Mouse (Mus musculus): ENCODE data around the gene Ncoa7. TPM values are rescaled to one million over a fixed set of nuclear protein-coding genes. Genes with fewer than 3 reads are reported as not detected.

The Ncoa7 gene
- 22.7 and 23.1 TPM in 2 replicates for polyA plus RNA-seq (2015; fragmentation: Nextera tagmentation; extraction: Ambion mirVana)

GRCm38 (mm10) chr10:30802681-30803586 is at the start of gene Ncoa7:
Gene Ncoa7 (minus strand): TSS chr10:30803326.
- peak; percentile 92 for ATAC-seq (ENCODE audit: low FRiP score)
- under 1% methylated on average over 88 of the region's 89 CpGs for WGBS
- H3K27me3 ChIP-seq (replicated peaks), result no peaks in the 10 kb centered on the region

GRCm38 (mm10) chr10:30845101-30845825 is 42.1 kb upstream of the Ncoa7 start:
- Histone ChIP-seq H3K27ac (replicated peaks) (no peak overlapping the region), H3K36me3 (no peaks in the 10 kb centered on the region), H3K4me2 (no peak overlapping the region), H3K9me3 (replicated peaks) (no peaks in the 10 kb centered on the region), H3K27me3 (replicated peaks) (peaks cover 29% of the 10 kb centered on the region), H3K4me3 (replicated peaks) (no peak overlapping the region), H3K4me1 (peaks cover 25% of the 10 kb centered on the region), H3K9ac (replicated peaks) (no peak overlapping the region)
- WGBS, result 17% methylated on average over 13 of the region's 13 CpGs
- no peak for ATAC-seq (ENCODE audit: low FRiP score)

More at GRCm38 (mm10) chr10:30802681-30803586, at the start of gene Ncoa7:
- peak within 1 kb of the TSS; percentile 89 for H3K9ac ChIP-seq (replicated peaks)
- H3K4me3 ChIP-seq (replicated peaks), result peak within 1 kb of the TSS; percentile 96
- no peaks in the 10 kb centered on the region for H3K36me3 ChIP-seq
- no peaks in the 10 kb centered on the region for H3K9me3 ChIP-seq (replicated peaks)
- H3K27ac ChIP-seq (replicated peaks), result peak within 1 kb of the TSS; percentile 98
- H3K4me1 ChIP-seq, result peaks cover 9% of the 10 kb centered on the region
- peak within 1 kb of the TSS; percentile 77 for H3K4me2 ChIP-seq

GRCm38 (mm10) chr10:30844191-30845010 is 41.3 kb upstream of the Ncoa7 start:
- Histone ChIP-seq H3K9ac (replicated peaks) (no peak overlapping the region), H3K36me3 (no peaks in the 10 kb centered on the region), H3K9me3 (replicated peaks) (no peaks in the 10 kb centered on the region), H3K4me3 (replicated peaks) (peak overlapping the region; percentile 73), H3K4me1 (peaks cover 25% of the 10 kb centered on the region), H3K27ac (replicated peaks) (peak overlapping the region; percentile 74), H3K4me2 (peak overlapping the region; percentile 82), H3K27me3 (replicated peaks) (peaks cover 29% of the 10 kb centered on the region)
- peak; percentile 1; the same call in 1 of the 2 replicates for ATAC-seq (ENCODE audit: low FRiP score)
- 2% methylated on average over 30 of the region's 30 CpGs for WGBS

GRCm38 (mm10) chr10:30843438-30844190 is 40.5 kb upstream of the Ncoa7 start:
- peak overlapping the region; percentile 82 for H3K4me2 ChIP-seq
- H3K27me3 ChIP-seq (replicated peaks), result peaks cover 29% of the 10 kb centered on the region
- no peaks in the 10 kb centered on the region for H3K36me3 ChIP-seq
- H3K9me3 ChIP-seq (replicated peaks), result no peaks in the 10 kb centered on the region
- peak overlapping the region; percentile 73 for H3K4me3 ChIP-seq (replicated peaks)
- H3K4me1 ChIP-seq, result peaks cover 25% of the 10 kb centered on the region
- WGBS, result 1% methylated on average over 21 of the region's 21 CpGs
- H3K9ac ChIP-seq (replicated peaks), result 0 out of 2 replicates have a peak overlapping the region, but pooled peaks have one; percentile 56
- ATAC-seq (ENCODE audit: low FRiP score), result peak; percentile 2; the same call in 1 of the 2 replicates
- peak overlapping the region; percentile 74 for H3K27ac ChIP-seq (replicated peaks)

GRCm38 (mm10) chr10:30842643-30843437 is 39.7 kb upstream of the Ncoa7 start, which contains the start of gene Hey2:
Gene Hey2 (minus strand): TSS chr10:30842801.
- Histone ChIP-seq H3K9ac (replicated peaks) (peak within 1 kb of the TSS; percentile 56), H3K27me3 (replicated peaks) (peaks cover 29% of the 10 kb centered on the region), H3K9me3 (replicated peaks) (no peaks in the 10 kb centered on the region), H3K27ac (replicated peaks) (peak within 1 kb of the TSS; percentile 82), H3K4me1 (peaks cover 25% of the 10 kb centered on the region), H3K4me2 (peak within 1 kb of the TSS; percentile 82), H3K4me3 (replicated peaks) (peak within 1 kb of the TSS; percentile 73), H3K36me3 (no peaks in the 10 kb centered on the region)
- under 1% methylated on average over 70 of the region's 70 CpGs for WGBS
- ATAC-seq (ENCODE audit: low FRiP score), result peak; percentile 99

GRCm38 (mm10) chr10:30842228-30842627 is 39.1 kb upstream of the Ncoa7 start:
- H3K27ac ChIP-seq (replicated peaks), result peak overlapping the region; percentile 82
- peak overlapping the region; percentile 73 for H3K4me3 ChIP-seq (replicated peaks)
- under 1% methylated on average over 29 of the region's 29 CpGs for WGBS
- H3K36me3 ChIP-seq, result no peaks in the 10 kb centered on the region
- peak; percentile 82 for ATAC-seq (ENCODE audit: low FRiP score)
- H3K27me3 ChIP-seq (replicated peaks), result peaks cover 29% of the 10 kb centered on the region
- H3K9me3 ChIP-seq (replicated peaks), result no peaks in the 10 kb centered on the region
- peak overlapping the region; percentile 56 for H3K9ac ChIP-seq (replicated peaks)
- peak overlapping the region; percentile 82 for H3K4me2 ChIP-seq
- H3K4me1 ChIP-seq, result peaks cover 25% of the 10 kb centered on the region

GRCm38 (mm10) chr10:30840824-30841223 is 37.7 kb upstream of the Ncoa7 start:
- no peaks in the 10 kb centered on the region for H3K9me3 ChIP-seq (replicated peaks)
- no peak overlapping the region for H3K9ac ChIP-seq (replicated peaks)
- peak overlapping the region; percentile 82 for H3K4me2 ChIP-seq
- H3K27ac ChIP-seq (replicated peaks), result no peak overlapping the region
- peaks cover 25% of the 10 kb centered on the region for H3K4me1 ChIP-seq
- H3K4me3 ChIP-seq (replicated peaks), result peak overlapping the region; percentile 73
- ATAC-seq (ENCODE audit: low FRiP score), result no peak
- peaks cover 19% of the 10 kb centered on the region for H3K27me3 ChIP-seq (replicated peaks)
- H3K36me3 ChIP-seq, result 0 out of 2 replicates have a peak, but pooled peaks cover 2% of the 10 kb centered on the region
- WGBS, result 88% methylated on average over 5 of the region's 5 CpGs

GRCm38 (mm10) chr10:30838188-30838587 is 35.1 kb upstream of the Ncoa7 start:
- no peak overlapping the region for H3K27ac ChIP-seq (replicated peaks)
- WGBS, result 13% methylated on average over 1 of the region's 1 CpGs
- peaks cover 7% of the 10 kb centered on the region; the same call in 1 of the 2 replicates for H3K4me1 ChIP-seq
- no peak overlapping the region for H3K9ac ChIP-seq (replicated peaks)
- H3K4me3 ChIP-seq (replicated peaks), result no peak overlapping the region
- H3K4me2 ChIP-seq, result peak overlapping the region; percentile 17; the same call in 1 of the 2 replicates
- H3K36me3 ChIP-seq, result 0 out of 2 replicates have a peak, but pooled peaks cover 2% of the 10 kb centered on the region
- 0 out of 2 replicates have a peak, but pooled peaks cover 2% of the 10 kb centered on the region for H3K27me3 ChIP-seq (replicated peaks)
- no peak for ATAC-seq (ENCODE audit: low FRiP score)
- H3K9me3 ChIP-seq (replicated peaks), result no peaks in the 10 kb centered on the region

GRCm38 (mm10) chr10:30825049-30825448 is 21.9 kb upstream of the Ncoa7 start:
- peak; percentile 83; the same call in 1 of the 2 replicates for ATAC-seq (ENCODE audit: low FRiP score)
- Histone ChIP-seq H3K36me3 (no peaks in the 10 kb centered on the region), H3K27ac (replicated peaks) (no peak overlapping the region), H3K4me2 (no peak overlapping the region), H3K4me3 (replicated peaks) (no peak overlapping the region), H3K9ac (replicated peaks) (no peak overlapping the region), H3K27me3 (replicated peaks) (no peaks in the 10 kb centered on the region), H3K4me1 (no peaks in the 10 kb centered on the region), H3K9me3 (replicated peaks) (no peaks in the 10 kb centered on the region)
- WGBS, result 8% methylated on average over 1 of the region's 1 CpGs

- Histone ChIP-seq H3K9ac (replicated peaks) (peak overlapping the region; percentile 40), H3K4me2 (peak overlapping the region; percentile 52), H3K9me3 (replicated peaks) (no peaks in the 10 kb centered on the region), H3K27me3 (replicated peaks) (no peaks in the 10 kb centered on the region), H3K4me3 (replicated peaks) (peak overlapping the region; percentile 47), H3K4me1 (peaks cover 5% of the 10 kb centered on the region), H3K27ac (replicated peaks) (peak overlapping the region; percentile 64), H3K36me3 (no peaks in the 10 kb centered on the region)
- ATAC-seq (ENCODE audit: low FRiP score), result peak; percentile 97
- WGBS, result 16% methylated on average over 11 of the region's 11 CpGs
These were observed 7.8 kb upstream of the Ncoa7 start for GRCm38 (mm10) chr10:30810967-30811293.
